Mouse (Mus musculus) c-Kit-negative CD71-positive TER-119-positive erythroid progenitor cells, embryonic 14.5 days (primary cell): ENCODE data around the gene Fuom.

Experiments
- DNase-seq: peaks from one replicate; pipeline ENCODE4 v3.0.0-alpha.2; 2013; ENCODE audit warnings: low read depth, low spot score

Gene Fuom

GRCm38 (mm10) chr7:140101498-140101897 is 743 bp downstream of the Fuom start:
- no peak for DNase-seq

- no peak for DNase-seq
Observed at GRCm38 (mm10) chr7:140098466-140098865, 3.8 kb downstream of the Fuom start.

- no peak for DNase-seq
Observed at GRCm38 (mm10) chr7:140096055-140096454, 6.2 kb downstream of the Fuom start.

- DNase-seq, result no peak
Observed at GRCm38 (mm10) chr7:140095556-140095955, 6.7 kb downstream of the Fuom start.

- no peak for DNase-seq
Observed at GRCm38 (mm10) chr7:140094954-140095353, 7.3 kb downstream of the Fuom start.

- no peak for DNase-seq
Observed at GRCm38 (mm10) chr7:140092924-140093528, 9.2 kb downstream of the Fuom start, which contains the start of gene Prap1. Prap1 (plus strand) TSS chr7:140093395.

- DNase-seq, result no peak
Observed at GRCm38 (mm10) chr7:140090601-140091000, 11.6 kb downstream of the Fuom start.

GRCm38 (mm10) chr7:140082242-140082678 is 20.0 kb downstream of the Fuom start, which contains the start of gene Caly:
Caly (minus strand) TSS chr7:140082548.
- no peak for DNase-seq

- no peak for DNase-seq
Observed at GRCm38 (mm10) chr7:140081408-140082241, 20.6 kb downstream of the Fuom start.

GRCm38 (mm10) chr7:140080503-140081156 is 21.6 kb downstream of the Fuom start:
- no peak for DNase-seq

GRCm38 (mm10) chr7:140078711-140079110 is 23.5 kb downstream of the Fuom start:
- peak; percentile 17 for DNase-seq

GRCm38 (mm10) chr7:140077698-140078097 is 24.5 kb downstream of the Fuom start:
- no peak for DNase-seq

GRCm38 (mm10) chr7:140070042-140070711 is 32.1 kb downstream of the Fuom start:
- no peak for DNase-seq

- no peak for DNase-seq
Observed at GRCm38 (mm10) chr7:140067397-140067796, 34.8 kb downstream of the Fuom start.

GRCm38 (mm10) chr7:140063092-140063491 is 39.1 kb downstream of the Fuom start:
- DNase-seq, result peak; percentile 30

- DNase-seq, result no peak
Observed at GRCm38 (mm10) chr7:140062307-140062706, 39.9 kb downstream of the Fuom start.

GRCm38 (mm10) chr7:140061832-140062130 is 40.5 kb downstream of the Fuom start:
- DNase-seq, result no peak

GRCm38 (mm10) chr7:140060936-140061831 is 41.1 kb downstream of the Fuom start:
- no peak for DNase-seq

GRCm38 (mm10) chr7:140059601-140060000 is 42.6 kb downstream of the Fuom start:
- DNase-seq, result no peak

GRCm38 (mm10) chr7:140058528-140058927 is 43.7 kb downstream of the Fuom start:
- no peak for DNase-seq
